Mouse (Mus musculus): ENCODE measurements at regions not wholly inside any gene's neighbourhood (a gene's known extent, or its start where the extent isn't known, plus 50 kb on each side); places are given as distances from the start of the nearest gene placed in this dataset.

GRCm38 (mm10) chr11:90802569-90803363, 114.6 kb upstream of the Tom1l1 start:
- DNase-seq (ENCODE audit: extremely low spot score, low spot score) = no peak

- no peak for DNase-seq (ENCODE audit: extremely low spot score, low spot score)
Measured at GRCm38 (mm10) chr11:90797577-90797976, 109.4 kb upstream of the Tom1l1 start.

DNA sequence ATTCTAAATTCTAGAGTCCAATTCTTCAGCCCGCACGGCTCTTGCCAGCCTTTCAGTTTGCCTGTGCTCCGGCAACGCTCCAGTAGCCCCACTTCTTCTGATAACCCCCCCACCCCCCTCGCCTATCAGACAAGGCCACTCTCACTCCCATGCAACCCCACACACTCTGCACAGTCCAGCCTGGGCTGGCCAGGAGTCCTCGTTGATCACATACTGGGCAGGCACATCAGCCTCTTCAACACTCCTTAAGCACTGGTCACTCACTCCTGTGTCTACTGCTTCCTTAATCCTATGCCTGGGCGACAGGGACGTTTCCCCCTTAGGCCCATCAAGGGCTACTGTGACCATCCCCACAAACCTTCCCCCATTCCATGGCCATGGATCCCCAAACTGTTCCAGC, 95.4 kb upstream of the Tom1l1 start:
- DNase-seq (ENCODE audit: extremely low spot score, low spot score) = no peak

DNA sequence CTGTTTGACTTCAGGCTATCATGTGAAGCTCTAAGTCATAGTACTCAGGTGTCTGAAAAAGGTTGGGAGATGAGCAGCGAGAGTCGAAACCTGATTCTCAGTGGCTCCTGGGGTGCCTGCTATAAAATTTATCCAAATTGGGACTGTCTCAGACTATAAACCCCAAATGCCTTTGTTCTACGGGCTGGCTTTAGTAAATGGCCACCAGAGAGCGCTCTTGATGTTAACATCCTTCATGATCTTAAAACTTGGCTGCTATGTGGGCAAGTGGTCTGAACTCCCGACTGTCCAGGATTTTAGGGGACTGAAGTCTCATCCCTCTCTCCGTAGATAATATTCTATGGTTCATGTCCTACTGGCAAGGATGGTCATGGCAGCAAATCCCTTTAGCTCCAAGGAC, 94.8 kb upstream of the Tom1l1 start:
- DNase-seq (ENCODE audit: extremely low spot score, low spot score) = peak; percentile 39

- no peak for DNase-seq (ENCODE audit: extremely low spot score, low spot score)
Measured at GRCm38 (mm10) chr11:90775752-90776151, 87.6 kb upstream of the Tom1l1 start.

- DNase-seq (ENCODE audit: extremely low spot score, low spot score) = no peak
Measured at GRCm38 (mm10) chr11:90755981-90756380, 67.8 kb upstream of the Tom1l1 start.

DNA sequence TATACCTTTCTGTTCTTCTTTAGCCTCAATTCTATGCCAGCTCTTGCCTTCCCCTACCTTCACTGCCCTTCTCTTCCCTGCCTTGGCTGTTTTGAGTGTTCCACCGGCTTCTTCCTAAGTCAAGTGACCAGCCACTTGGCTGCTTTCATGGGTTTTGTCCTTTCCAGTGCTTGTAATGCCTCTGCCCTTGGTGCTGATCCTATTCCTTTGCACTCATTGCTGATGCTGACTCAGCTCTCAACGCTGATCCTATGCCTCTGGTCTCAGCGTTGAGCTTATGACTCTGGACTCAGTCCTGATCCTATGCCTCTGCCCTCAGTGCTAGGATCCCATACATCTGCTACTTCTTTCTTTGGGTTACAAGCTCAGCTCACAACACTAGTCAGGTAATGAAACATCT, 60.3 kb upstream of the Tom1l1 start:
- DNase-seq (ENCODE audit: extremely low spot score, low spot score) = no peak

GRCm38 (mm10) chr11:90741952-90742617, 53.9 kb upstream of the Tom1l1 start:
- no peak for DNase-seq (ENCODE audit: extremely low spot score, low spot score)

- no peak for DNase-seq (ENCODE audit: extremely low spot score, low spot score)
Measured at GRCm38 (mm10) chr11:90739501-90739900, 51.3 kb upstream of the Tom1l1 start.

GRCm38 (mm10) chr11:90738741-90739140, 50.6 kb upstream of the Tom1l1 start:
- no peak for DNase-seq (ENCODE audit: extremely low spot score, low spot score)
